Mouse (Mus musculus) stomach, embryonic 16.5 days (tissue): ENCODE results near the gene Btbd7. TPM values are rescaled to one million over a fixed set of nuclear protein-coding genes. Genes with fewer than 3 reads are reported as not detected.

Source experiments
- ATAC-seq: fragments of 200-750 bp; cut with Nextera tagmentation; 2 replicates; pipeline ENCODE4 v1.8.0; 2017; ENCODE audit warnings: moderate number of reproducible peaks, moderate TSS enrichment; ENCODE audit not compliant: insufficient read depth, low FRiP score
- H3K27ac ChIP-seq: fragments of 300-500 bp; sonication (generic); 2 replicates; pipeline ENCODE4 v1.5.1; 2014; ENCODE audit warnings: low read length
- H3K27me3 ChIP-seq: fragments of 300-500 bp; sonication (generic); 2 replicates; pipeline ENCODE4 v1.6.1; 2014; ENCODE audit warnings: low read length, control low read depth, mixed read lengths; ENCODE audit not compliant: control insufficient read depth, insufficient read depth
- H3K36me3 ChIP-seq: fragments of 300-500 bp; sonication (generic); 2 replicates; pipeline ENCODE4 v1.6.1; 2014; ENCODE audit warnings: low read length; ENCODE audit not compliant: control insufficient read depth, insufficient read depth
- H3K4me1 ChIP-seq: fragments of 300-500 bp; sonication (generic); 2 replicates; pipeline ENCODE4 v1.6.1; 2014; ENCODE audit warnings: low read length, control low read depth, mixed read lengths; ENCODE audit not compliant: control insufficient read depth, insufficient read depth
- H3K4me2 ChIP-seq: fragments of 300-500 bp; sonication (generic); 2 replicates; pipeline ENCODE4 v1.6.1; 2014; ENCODE audit warnings: low read depth, low read length, mixed read lengths
- H3K4me3 ChIP-seq: fragments of 300-500 bp; sonication (generic); replicated peaks from 2 replicates; pipeline ENCODE4 v1.5.1; 2014; ENCODE audit warnings: mild to moderate bottlenecking, low read length
- H3K9ac ChIP-seq: fragments of 300-500 bp; sonication (generic); 2 replicates; pipeline ENCODE4 v1.6.1; 2014; ENCODE audit warnings: low read length
- H3K9me3 ChIP-seq: fragments of 300-500 bp; sonication (generic); replicated peaks from 2 replicates; pipeline ENCODE4 v1.6.1; 2016; ENCODE audit warnings: low read length, control low read depth; ENCODE audit not compliant: control insufficient read depth
- WGBS: fragments of 180-500 bp; shearing (Covaris S2); extraction: QIAGEN DNeasy Blood & Tissue Kit; methylation state at CpG from one replicate; pipeline ENCODE4 v1.1.7; 2014; 5-methylcytosine and 5-hydroxymethylcytosine counted together
- polyA plus RNA-seq: library from polyadenylated mRNA; unstranded; fragments of >200 nt; fragmentation: Nextera tagmentation; extraction: Ambion mirVana; gene quantifications from 2 replicates; pipeline ENCODE4 v1.2.1, GENCODE M21; 2015

The Btbd7 gene
- polyA plus RNA-seq, 1 experiment from 2014 or later = 16.6 TPM

- WGBS = 75% methylated on average over 1 of the region's 1 CpGs
- H3K36me3 ChIP-seq = no peaks in the 10 kb centered on the region
- no peak for ATAC-seq
- H3K9me3 ChIP-seq = no peaks in the 10 kb centered on the region
- H3K27ac ChIP-seq = no peak overlapping the region
- no peak overlapping the region for H3K9ac ChIP-seq
- no peak overlapping the region for H3K4me3 ChIP-seq
- H3K4me2 ChIP-seq = no peak overlapping the region
- H3K27me3 ChIP-seq = no peaks in the 10 kb centered on the region
- peaks cover 4% of the 10 kb centered on the region; the same call in 1 of the 2 replicates for H3K4me1 ChIP-seq
Measured at GRCm38 (mm10) chr12:102870527-102870926, 7.7 kb downstream of the Btbd7 start.

GRCm38 (mm10) chr12:102869802-102870201 lies 8.5 kb downstream of the Btbd7 start:
- 85% methylated on average over 2 of the region's 2 CpGs for WGBS
- Histone ChIP-seq H3K27ac (no peak overlapping the region), H3K9me3 (no peaks in the 10 kb centered on the region), H3K36me3 (no peaks in the 10 kb centered on the region), H3K4me1 (0 out of 2 replicates have a peak, but pooled peaks cover 2% of the 10 kb centered on the region), H3K27me3 (no peaks in the 10 kb centered on the region), H3K9ac (no peak overlapping the region), H3K4me2 (no peak overlapping the region), H3K4me3 (no peak overlapping the region)
- ATAC-seq = no peak

GRCm38 (mm10) chr12:102860806-102861205 lies 17.5 kb downstream of the Btbd7 start:
- Histone ChIP-seq H3K4me3 (no peak overlapping the region), H3K4me1 (no peaks in the 10 kb centered on the region), H3K9me3 (no peaks in the 10 kb centered on the region), H3K4me2 (no peak overlapping the region), H3K9ac (no peak overlapping the region), H3K27ac (no peak overlapping the region), H3K27me3 (no peaks in the 10 kb centered on the region), H3K36me3 (no peaks in the 10 kb centered on the region)
- ATAC-seq = no peak

- Histone ChIP-seq H3K4me2 (no peak overlapping the region), H3K9me3 (no peaks in the 10 kb centered on the region), H3K4me3 (no peak overlapping the region), H3K27ac (no peak overlapping the region), H3K9ac (no peak overlapping the region), H3K36me3 (peaks cover 10% of the 10 kb centered on the region), H3K27me3 (no peaks in the 10 kb centered on the region), H3K4me1 (no peaks in the 10 kb centered on the region)
- no peak for ATAC-seq
- WGBS = 96% methylated on average over 9 of the region's 9 CpGs
Measured at GRCm38 (mm10) chr12:102838271-102838670, 40.0 kb downstream of the Btbd7 start.

GRCm38 (mm10) chr12:102832746-102833300 lies 45.4 kb downstream of the Btbd7 start:
- H3K36me3 ChIP-seq = peaks cover 1% of the 10 kb centered on the region
- no peak overlapping the region for H3K9ac ChIP-seq
- ATAC-seq = no peak
- no peak overlapping the region for H3K4me3 ChIP-seq
- H3K27ac ChIP-seq = no peak overlapping the region
- H3K9me3 ChIP-seq = no peaks in the 10 kb centered on the region
- H3K4me1 ChIP-seq = 0 out of 2 replicates have a peak, but pooled peaks cover 2% of the 10 kb centered on the region
- no peaks in the 10 kb centered on the region for H3K27me3 ChIP-seq
- WGBS = 83% methylated on average over 1 of the region's 1 CpGs
- H3K4me2 ChIP-seq = no peak overlapping the region

- Histone ChIP-seq H3K4me3 (no peak overlapping the region), H3K27me3 (no peaks in the 10 kb centered on the region), H3K4me2 (no peak overlapping the region), H3K4me1 (0 out of 2 replicates have a peak, but pooled peaks cover 2% of the 10 kb centered on the region), H3K36me3 (no peaks in the 10 kb centered on the region), H3K9ac (no peak overlapping the region), H3K9me3 (no peaks in the 10 kb centered on the region), H3K27ac (no peak overlapping the region)
- 80% methylated on average over 1 of the region's 1 CpGs for WGBS
- no peak for ATAC-seq
Measured at GRCm38 (mm10) chr12:102831888-102832287, 46.4 kb downstream of the Btbd7 start.

- ATAC-seq = no peak
- Histone ChIP-seq H3K4me2 (no peak overlapping the region), H3K27ac (no peak overlapping the region), H3K4me1 (0 out of 2 replicates have a peak, but pooled peaks cover 2% of the 10 kb centered on the region), H3K36me3 (no peaks in the 10 kb centered on the region), H3K27me3 (no peaks in the 10 kb centered on the region), H3K9me3 (no peaks in the 10 kb centered on the region), H3K9ac (no peak overlapping the region), H3K4me3 (no peak overlapping the region)
- 90% methylated on average over 1 of the region's 1 CpGs for WGBS
Measured at GRCm38 (mm10) chr12:102827119-102827518, 51.2 kb downstream of the Btbd7 start.

- Histone ChIP-seq H3K4me1 (no peaks in the 10 kb centered on the region), H3K4me3 (no peak overlapping the region), H3K36me3 (no peaks in the 10 kb centered on the region), H3K27me3 (no peaks in the 10 kb centered on the region), H3K4me2 (no peak overlapping the region), H3K9ac (no peak overlapping the region), H3K27ac (no peak overlapping the region), H3K9me3 (no peaks in the 10 kb centered on the region)
- no peak for ATAC-seq
- 78% methylated on average over 1 of the region's 1 CpGs for WGBS
Measured at GRCm38 (mm10) chr12:102826399-102826798, 51.9 kb downstream of the Btbd7 start.

- H3K9ac ChIP-seq = no peak overlapping the region
- no peak overlapping the region for H3K27ac ChIP-seq
- no peaks in the 10 kb centered on the region for H3K9me3 ChIP-seq
- WGBS = 73% methylated on average over 1 of the region's 1 CpGs
- no peak for ATAC-seq
- no peak overlapping the region for H3K4me3 ChIP-seq
- no peaks in the 10 kb centered on the region; the same call in 1 of the 2 replicates for H3K36me3 ChIP-seq
- H3K27me3 ChIP-seq = no peaks in the 10 kb centered on the region
- no peaks in the 10 kb centered on the region for H3K4me1 ChIP-seq
- H3K4me2 ChIP-seq = no peak overlapping the region
Measured at GRCm38 (mm10) chr12:102814858-102815257, 63.4 kb downstream of the Btbd7 start.
